Mouse (Mus musculus) MEL (cell line): ENCODE measurements around the gene Arhgef25. TPM values are rescaled to one million over a fixed set of nuclear protein-coding genes. Genes with fewer than 3 reads are reported as not detected.
"Not testable (repeated sequence)": the region's sequence is repeated elsewhere in the genome, so short reads cannot be mapped to it uniquely, and the experiment has no call there.

Source experiments
- DNase-seq: peaks from one replicate; pipeline ENCODE4 v3.0.0; 2011; ENCODE audit warnings: low read depth, low spot score
- H3K27ac ChIP-seq: 2 replicates; pipeline ENCODE4 v1.5.1; 2012; ENCODE audit warnings: low read depth, mild to moderate bottlenecking, control low read depth, low read length, moderate library complexity; ENCODE audit not compliant: control insufficient read depth
- H3K27me3 ChIP-seq, 2 experiments: fragments of 150-350 bp in 1 of 2; sonication (generic) in 1 of 2; 2 replicates each; pipeline ENCODE4 v1.6.1; 2012; ENCODE audit warnings: low read length in 2 of 2, mild to moderate bottlenecking in 2 of 2, improper control_type of control experiment in 1 of 2, moderate library complexity in 1 of 2; ENCODE audit not compliant: insufficient read depth in 2 of 2, control insufficient read depth in 1 of 2
- H3K36me3 ChIP-seq, 2 experiments: 2 replicates each; pipeline ENCODE4 v1.6.1; 2012 to 2014; ENCODE audit warnings: low read length in 2 of 2, improper control_type of control experiment in 1 of 2, inconsistent platforms in 1 of 2, mild to moderate bottlenecking in 1 of 2; ENCODE audit not compliant: insufficient read depth in 2 of 2, control insufficient read depth in 1 of 2
- H3K4me1 ChIP-seq, 2 experiments: fragments of 150-350 bp in 1 of 2; sonication (generic) in 1 of 2; 2 replicates each; pipeline ENCODE4 v1.6.1; 2012; ENCODE audit warnings: low read length in 2 of 2, improper control_type of control experiment in 1 of 2, mild to moderate bottlenecking in 1 of 2; ENCODE audit not compliant: insufficient read depth in 2 of 2, control insufficient read depth in 1 of 2
- H3K4me3 ChIP-seq, 2 experiments: fragments of 150-350 bp in 1 of 2; sonication (generic) in 1 of 2; 2 replicates each; pipeline ENCODE4 v1.5.1; 2012; ENCODE audit warnings: low read depth in 2 of 2, low read length in 2 of 2, mild to moderate bottlenecking in 2 of 2, moderate library complexity in 2 of 2, control low read depth in 1 of 2, improper control_type of control experiment in 1 of 2; ENCODE audit not compliant: control insufficient read depth in 1 of 2, insufficient read depth in 1 of 2
- H3K79me2 ChIP-seq: 2 replicates; pipeline ENCODE4 v1.6.1; 2012; ENCODE audit warnings: mild to moderate bottlenecking, low read length, moderate library complexity; ENCODE audit not compliant: control insufficient read depth, poor library complexity, insufficient read depth
- H3K9ac ChIP-seq: 2 replicates; pipeline ENCODE4 v1.6.1; 2012; ENCODE audit warnings: low read depth, mild to moderate bottlenecking, control low read depth, low read length, moderate library complexity; ENCODE audit not compliant: control insufficient read depth, poor library complexity, severe bottlenecking
- H3K9me3 ChIP-seq: fragments of 150-350 bp; sonication (generic); replicated peaks from 2 replicates; pipeline ENCODE4 v1.6.1; 2012; ENCODE audit warnings: mild to moderate bottlenecking, low read length, improper control_type of control experiment, moderate library complexity; ENCODE audit not compliant: insufficient read depth
- GABPA ChIP-seq: IDR thresholded peaks from 2 replicates; pipeline ENCODE4 v1.6.1; 2012; ENCODE audit warnings: low read depth, mild to moderate bottlenecking, inconsistent platforms, low read length, improper control_type of control experiment, moderate library complexity
- MEF2A ChIP-seq: IDR thresholded peaks from 2 replicates; pipeline ENCODE4 v1.6.1; 2014; ENCODE audit warnings: low read depth, mild to moderate bottlenecking, inconsistent platforms, low read length, improper control_type of control experiment; ENCODE audit not compliant: poor library complexity, insufficient replicate concordance, severe bottlenecking; ENCODE audit errors: extremely low read depth
- MXI1 ChIP-seq: IDR thresholded peaks from 2 replicates; pipeline ENCODE4 v1.6.1; 2011; ENCODE audit warnings: mild to moderate bottlenecking, low read depth, low read length, improper control_type of control experiment
- MYC ChIP-seq: IDR thresholded peaks from 2 replicates; pipeline ENCODE4 v1.6.1; 2011; ENCODE audit warnings: low read depth, mild to moderate bottlenecking, low read length, improper control_type of control experiment, moderate library complexity
- POLR2AphosphoS5 ChIP-seq: IDR thresholded peaks from 2 replicates; pipeline ENCODE4 v1.6.1; 2012; ENCODE audit warnings: low read depth, borderline replicate concordance, mild to moderate bottlenecking, inconsistent platforms, low read length, moderate library complexity, mixed read lengths
- TAL1 ChIP-seq: IDR thresholded peaks from 2 replicates; pipeline ENCODE4 v1.6.1; 2012; ENCODE audit warnings: mild to moderate bottlenecking, inconsistent platforms, low read length, moderate library complexity, mixed read lengths
- USF1 ChIP-seq: IDR thresholded peaks from 2 replicates; pipeline ENCODE4 v1.6.1; 2014; ENCODE audit warnings: low read depth, mild to moderate bottlenecking, inconsistent platforms, low read length, improper control_type of control experiment, moderate library complexity
- ZKSCAN1 ChIP-seq: IDR thresholded peaks from 2 replicates; pipeline ENCODE4 v1.6.1; 2012; ENCODE audit warnings: low read depth, mild to moderate bottlenecking, inconsistent platforms, low read length, improper control_type of control experiment, moderate library complexity
- ZNF384 ChIP-seq: IDR thresholded peaks from 2 replicates; pipeline ENCODE4 v1.6.1; 2012; ENCODE audit warnings: low read depth, mild to moderate bottlenecking, inconsistent platforms, low read length, improper control_type of control experiment
- polyA plus RNA-seq, 2 experiments: library from polyadenylated mRNA; stranded (reverse) in 1 of 2; unstranded in 1 of 2; fragments of >175 nt in 1 of 2; fragments of >200 nt in 1 of 2; gene quantifications; 2 replicates each; pipeline versions ENCODE4 v1.2.1 to v1.2.4; 2012; ENCODE audit warnings: low replicate concordance in 2 of 2, low read depth in 1 of 2; ENCODE audit not compliant: insufficient read length in 2 of 2, insufficient read depth in 1 of 2, missing spikeins in 1 of 2
- total RNA-seq: library from RNA; depleted of rRNA; stranded (reverse); fragments of 300-350 nt; gene quantifications from 2 replicates; pipeline ENCODE4 v1.2.3, GENCODE M21; 2012

Arhgef25 gene
- total and polyA plus RNA-seq, 3 experiments: 16.9 to 44.6 TPM; not detected in 1

- Histone ChIP-seq H3K27me3 (no peaks in the 10 kb centered on the region), H3K36me3 (no peaks in the 10 kb centered on the region), H3K79me2 (no peaks in the 10 kb centered on the region), H3K27ac (no peak overlapping the region), H3K4me3 (no peak overlapping the region), H3K9ac (no peak overlapping the region), H3K4me1 (peaks cover 0 to 4% of the 10 kb centered on the region in 2 experiments; a peak in 1 of 4 replicates), H3K9me3 (no peaks in the 10 kb centered on the region)
- no peak for TF ChIP-seq USF1
- TF ChIP-seq ZKSCAN1: no peak
- TF ChIP-seq POLR2AphosphoS5: no peak
- DNase-seq: no peak
Measured at GRCm38 (mm10) chr10:127154241-127154640, 35.6 kb downstream of the Arhgef25 start.

- Histone ChIP-seq H3K9me3 (no peaks in the 10 kb centered on the region), H3K4me1 (peaks cover 0 to 2% of the 10 kb centered on the region in 2 experiments; a peak in 1 of 4 replicates), H3K4me3 (no peak overlapping the region), H3K9ac (no peak overlapping the region), H3K36me3 (no peaks in the 10 kb centered on the region), H3K27ac (no peak overlapping the region), H3K79me2 (no peaks in the 10 kb centered on the region), H3K27me3 (no peaks in the 10 kb centered on the region)
- TF ChIP-seq MYC (no peak), TAL1 (no peak), ZNF384 (no peak), USF1 (no peak), MXI1 (no peak), GABPA (no peak), MEF2A (no peak)
- DNase-seq: no peak
Measured at GRCm38 (mm10) chr10:127153323-127153722, 36.6 kb downstream of the Arhgef25 start.

GRCm38 (mm10) chr10:127152556-127152955, 37.3 kb downstream of the Arhgef25 start:
- not testable (repeated sequence) for DNase-seq, H3K27me3 ChIP-seq, H3K9me3 ChIP-seq, H3K4me3 ChIP-seq, H3K79me2 ChIP-seq, H3K4me1 ChIP-seq, H3K9ac ChIP-seq, H3K36me3 ChIP-seq, H3K27ac ChIP-seq

GRCm38 (mm10) chr10:127151233-127151632, 38.6 kb downstream of the Arhgef25 start:
- DNase-seq, H3K79me2 ChIP-seq, H3K4me1 ChIP-seq, H3K27ac ChIP-seq, H3K27me3 ChIP-seq, H3K36me3 ChIP-seq, H3K9ac ChIP-seq, H3K9me3 ChIP-seq, H3K4me3 ChIP-seq: not testable (repeated sequence)
